Mouse (Mus musculus) E14TG2a.4 (cell line): ENCODE measurements around the gene Ercc2.

Experiments used
- CTCF ChIP-seq: conservative IDR thresholded peaks from 2 replicates; pipeline ENCODE4 v1.5.1; 2014; ENCODE audit warnings: low read length
- NANOG ChIP-seq: IDR thresholded peaks from 2 replicates; pipeline ENCODE4 v1.6.1; 2014; ENCODE audit warnings: borderline replicate concordance, low read length, mixed read lengths

DNA sequence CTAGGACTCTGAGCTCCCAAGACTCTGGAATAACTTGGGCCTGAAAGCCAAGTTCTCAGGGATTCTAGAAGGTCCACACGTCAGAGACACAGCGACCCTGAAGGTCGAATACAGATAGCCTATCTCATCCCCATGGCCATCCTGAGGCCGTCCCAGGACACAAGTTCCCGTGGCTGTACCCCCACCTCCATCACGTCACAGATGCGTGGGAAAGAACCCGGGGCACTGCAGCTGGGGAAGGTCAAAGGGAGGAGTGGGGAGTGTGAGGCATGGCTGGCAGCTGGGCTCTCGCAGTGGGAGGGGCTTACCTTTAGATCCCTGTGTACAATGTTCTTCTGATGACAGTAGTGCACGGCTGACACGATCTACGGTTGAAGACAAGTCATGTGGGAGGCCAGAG lies 63.0 kb downstream of the Ercc2 start:
- TF ChIP-seq CTCF, result no peak
- no peak for TF ChIP-seq NANOG
